Mouse (Mus musculus): Measurements from ENCODE around the gene Cbs. TPM values are rescaled to one million over a fixed set of nuclear protein-coding genes. Genes with fewer than 3 reads are reported as not detected.

The Cbs gene
- total and polyA plus RNA-seq, 3 experiments = 1.2 to 1.9 (median 1.4) TPM

DNA sequence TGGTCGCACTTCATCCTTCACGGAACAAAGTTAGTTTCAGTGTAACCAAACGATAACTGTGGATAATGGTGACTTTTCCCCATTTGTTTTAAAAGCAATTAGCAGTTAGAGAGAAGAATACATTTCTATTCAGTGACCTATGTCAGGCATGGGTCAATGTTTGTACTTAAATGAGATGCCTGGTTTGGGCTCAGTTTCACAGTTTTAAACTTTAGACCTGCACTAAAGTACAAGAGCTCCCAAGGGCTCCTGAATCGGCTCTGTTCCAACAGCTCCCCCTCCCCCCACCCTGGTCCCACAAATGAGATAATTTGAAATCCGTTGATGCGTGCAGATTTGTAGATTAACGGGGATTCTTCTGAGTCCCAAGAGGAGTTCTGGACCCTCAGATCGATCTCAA, 34.7 kb upstream of the Cbs start:
- H3K4me3 ChIP-seq (replicated peaks in 1 of 3; ENCODE audit: low read depth in 2 of 3, low read length in 2 of 3, poor library complexity in 1 of 3) = no peak overlapping the region
- H3K9ac ChIP-seq (ENCODE audit: insufficient read depth, low read depth) = no peak overlapping the region
- no peaks in the 10 kb centered on the region for H3K9me3 ChIP-seq (replicated peaks; ENCODE audit: low read length)
- H3K27me3 ChIP-seq (replicated peaks) = peaks cover 4% of the 10 kb centered on the region
- no peak for TF ChIP-seq MAZ (IDR thresholded peaks at IDR 0.05; ENCODE audit: low read depth, low read length)
- in situ Hi-C loops (cut with MboI; ENCODE audit: low pct_ligation_motif_present, low pct_unique_long_range_greater_than_20kb, low sequenced_read_pairs) = no loop called here
- no peak for DNase-seq (ENCODE audit: extremely low read depth)
- H3K79me2 ChIP-seq (replicated peaks; ENCODE audit: control insufficient read depth, extremely low read depth, insufficient read depth, poor library complexity, severe bottlenecking) = no peaks in the 10 kb centered on the region
- peaks cover 6 to 9% of the 10 kb centered on the region in 2 experiments for H3K4me1 ChIP-seq (ENCODE audit: control insufficient read depth in 1 of 2, insufficient read depth in 2 of 2)
- H3K36me3 ChIP-seq (replicated peaks in 1 of 2; ENCODE audit: control insufficient read depth in 1 of 2, insufficient read depth in 1 of 2, low read length in 1 of 2) = no peaks in the 10 kb centered on the region
- dilution Hi-C loops (cut with MboI; ENCODE audit: extremely low pct_ligation_motif_present, extremely low pct_unique_long_range_greater_than_20kb, low sequenced_read_pairs) = no loop called here
- no peak overlapping the region for H3K27ac ChIP-seq (ENCODE audit: insufficient read depth, low read depth)
- H3K4me2 ChIP-seq (ENCODE audit: insufficient read depth, low read depth, poor library complexity, severe bottlenecking) = no peak overlapping the region

DNA sequence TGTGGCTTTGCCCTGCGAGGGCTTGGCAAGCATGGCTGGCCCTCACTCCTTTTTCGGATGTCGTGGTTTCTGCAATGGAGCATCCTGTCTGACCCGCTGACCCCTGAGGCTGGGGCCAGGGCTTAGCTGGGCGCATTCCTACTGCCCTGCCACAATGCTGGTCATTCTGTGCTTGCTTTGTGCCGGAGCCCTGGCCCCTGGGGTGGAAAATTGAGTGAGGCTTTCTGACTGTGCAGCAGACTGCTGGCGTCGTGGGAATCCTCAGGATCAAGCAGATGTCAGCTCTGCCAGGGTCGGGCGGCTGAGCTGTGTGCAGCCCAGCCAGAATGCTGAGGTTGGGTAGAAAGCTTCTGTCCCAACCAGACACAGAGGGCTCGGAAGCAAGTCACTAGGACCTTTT, 33.1 kb upstream of the Cbs start:
- Histone ChIP-seq H3K36me3 (replicated peaks in 1 of 2; ENCODE audit: control insufficient read depth in 1 of 2, insufficient read depth in 1 of 2, low read length in 1 of 2) (no peaks in the 10 kb centered on the region), H3K9me3 (replicated peaks; ENCODE audit: low read length) (no peaks in the 10 kb centered on the region), H3K4me1 (ENCODE audit: control insufficient read depth in 1 of 2, insufficient read depth in 2 of 2) (peaks cover 6 to 9% of the 10 kb centered on the region in 2 experiments), H3K27ac (ENCODE audit: insufficient read depth, low read depth) (no peak overlapping the region), H3K4me2 (ENCODE audit: insufficient read depth, low read depth, poor library complexity, severe bottlenecking) (no peak overlapping the region), H3K79me2 (replicated peaks; ENCODE audit: control insufficient read depth, extremely low read depth, insufficient read depth, poor library complexity, severe bottlenecking) (no peaks in the 10 kb centered on the region), H3K9ac (ENCODE audit: insufficient read depth, low read depth) (no peak overlapping the region), H3K4me3 (replicated peaks in 1 of 3; ENCODE audit: low read depth in 2 of 3, low read length in 2 of 3, poor library complexity in 1 of 3) (no peak overlapping the region), H3K27me3 (replicated peaks) (peaks cover 5% of the 10 kb centered on the region)
- dilution Hi-C loops (cut with MboI; ENCODE audit: extremely low pct_ligation_motif_present, extremely low pct_unique_long_range_greater_than_20kb, low sequenced_read_pairs) = no loop called here
- in situ Hi-C loops (cut with MboI; ENCODE audit: low pct_ligation_motif_present, low pct_unique_long_range_greater_than_20kb, low sequenced_read_pairs) = no loop called here
- no peak for DNase-seq (ENCODE audit: extremely low read depth)
- TF ChIP-seq MAX (IDR thresholded peaks at IDR 0.05; ENCODE audit: low read length) (no peak), IRF4 (IDR thresholded peaks at IDR 0.05; ENCODE audit: low read depth, low read length) (no peak), CHD1 (IDR thresholded peaks at IDR 0.05; ENCODE audit: low read depth, low read length) (no peak), POLR2A (IDR thresholded peaks at IDR 0.05; ENCODE audit: low read depth, low read length) (no peak), CTCF (conservative IDR thresholded peaks at IDR 0.05 in 1 of 2, IDR thresholded peaks at IDR 0.05 in 1 of 2; ENCODE audit: low read depth in 2 of 2, low read length in 2 of 2) (no peak), RCOR1 (conservative IDR thresholded peaks at IDR 0.05; ENCODE audit: low read depth, low read length) (no peak), NRF1 (IDR thresholded peaks at IDR 0.05; ENCODE audit: low read depth, low read length) (no peak), MYC (IDR thresholded peaks at IDR 0.05; ENCODE audit: low read depth, low read length) (no peak), MAZ (IDR thresholded peaks at IDR 0.05; ENCODE audit: low read depth, low read length) (no peak), MAFK (IDR thresholded peaks at IDR 0.05; ENCODE audit: insufficient replicate concordance, low read length) (no peak), JUN (IDR thresholded peaks at IDR 0.05; ENCODE audit: insufficient read depth, low read depth, low read length) (no peak), NELFE (IDR thresholded peaks at IDR 0.05; ENCODE audit: low read depth, low read length) (no peak), ZKSCAN1 (IDR thresholded peaks at IDR 0.05; ENCODE audit: borderline replicate concordance, low read depth, low read length) (no peak), BHLHE40 (IDR thresholded peaks at IDR 0.05; ENCODE audit: low read depth, low read length) (no peak), KAT2A (IDR thresholded peaks at IDR 0.05; ENCODE audit: insufficient replicate concordance, low read length) (no peak), EP300 (IDR thresholded peaks at IDR 0.05; ENCODE audit: low read length) (no peak), JUND (conservative IDR thresholded peaks at IDR 0.05; ENCODE audit: low read depth, low read length) (no peak), ZNF384 (IDR thresholded peaks at IDR 0.05; ENCODE audit: low read depth, low read length) (no peak), USF1 (IDR thresholded peaks at IDR 0.05; ENCODE audit: low read depth, low read length) (no peak), ETS1 (conservative IDR thresholded peaks at IDR 0.05; ENCODE audit: low read depth, low read length) (no peak)

All from CH12.LX (cell line).